Mouse (Mus musculus): ENCODE data around the gene Vwa3b.
A peak's percentile ranks its signal among the peaks of the same experiment; 100 is the strongest.

Gene Vwa3b

GRCm38 (mm10) chr1:37124696-37125349 lies 98.4 kb downstream of the Vwa3b start:
- DNase-seq (ENCODE audit: low read depth), result no peak

GRCm38 (mm10) chr1:37130012-37130570 lies 103.7 kb downstream of the Vwa3b start:
- DNase-seq (ENCODE audit: low read depth), result no peak

- no peak for DNase-seq (ENCODE audit: low read depth)
These were observed 104.8 kb downstream of the Vwa3b start for GRCm38 (mm10) chr1:37131146-37131545.

GRCm38 (mm10) chr1:37132433-37132832 lies 106.0 kb downstream of the Vwa3b start:
- no peak for DNase-seq (ENCODE audit: low read depth)

- no peak for DNase-seq (ENCODE audit: low read depth)
These were observed 119.6 kb downstream of the Vwa3b start for GRCm38 (mm10) chr1:37145966-37146365.

GRCm38 (mm10) chr1:37149866-37150265 lies 123.5 kb downstream of the Vwa3b start:
- DNase-seq (ENCODE audit: low read depth), result no peak

- no peak for DNase-seq (ENCODE audit: low read depth)
These were observed 125.5 kb downstream of the Vwa3b start for GRCm38 (mm10) chr1:37151896-37152295.

- DNase-seq (ENCODE audit: low read depth), result no peak
These were observed 139.7 kb downstream of the Vwa3b start for GRCm38 (mm10) chr1:37166066-37166465.

GRCm38 (mm10) chr1:37167918-37168317 lies 141.5 kb downstream of the Vwa3b start:
- DNase-seq (ENCODE audit: low read depth), result no peak

GRCm38 (mm10) chr1:37177874-37178273 lies 151.5 kb downstream of the Vwa3b start:
- peak; percentile 6 for DNase-seq (ENCODE audit: low read depth)

GRCm38 (mm10) chr1:37179852-37180251 lies 153.5 kb downstream of the Vwa3b start:
- no peak for DNase-seq (ENCODE audit: low read depth)

GRCm38 (mm10) chr1:37187050-37187449 lies 160.7 kb downstream of the Vwa3b start:
- DNase-seq (ENCODE audit: low read depth), result no peak

GRCm38 (mm10) chr1:37194607-37195006 lies 168.2 kb downstream of the Vwa3b start:
- DNase-seq (ENCODE audit: low read depth), result no peak

GRCm38 (mm10) chr1:37201406-37201805 lies 175.0 kb downstream of the Vwa3b start:
- no peak for DNase-seq (ENCODE audit: low read depth)

GRCm38 (mm10) chr1:37207743-37208142 lies 181.3 kb downstream of the Vwa3b start:
- no peak for DNase-seq (ENCODE audit: low read depth)

GRCm38 (mm10) chr1:37212375-37212774 lies 186.0 kb downstream of the Vwa3b start:
- no peak for DNase-seq (ENCODE audit: low read depth)

GRCm38 (mm10) chr1:37214144-37214543 lies 187.7 kb downstream of the Vwa3b start, which contains the start of gene Cnga3:
Gene Cnga3 (plus strand): TSS chr1:37214434.
- DNase-seq (ENCODE audit: low read depth), result no peak

GRCm38 (mm10) chr1:37218386-37218785 lies 192.0 kb downstream of the Vwa3b start:
- DNase-seq (ENCODE audit: low read depth), result peak; percentile 10

GRCm38 (mm10) chr1:37219593-37219992 lies 193.2 kb downstream of the Vwa3b start:
- DNase-seq (ENCODE audit: low read depth), result no peak

- DNase-seq (ENCODE audit: low read depth), result peak; percentile 8
These were observed 193.9 kb downstream of the Vwa3b start for GRCm38 (mm10) chr1:37220134-37220907.

GRCm38 (mm10) chr1:37222002-37222401 lies 195.6 kb downstream of the Vwa3b start:
- DNase-seq (ENCODE audit: low read depth), result no peak

- DNase-seq (ENCODE audit: low read depth), result no peak
These were observed 204.0 kb downstream of the Vwa3b start for GRCm38 (mm10) chr1:37230404-37230803.

GRCm38 (mm10) chr1:37231295-37231701 lies 204.9 kb downstream of the Vwa3b start:
- DNase-seq (ENCODE audit: low read depth), result no peak
